Mouse (Mus musculus) lung, postnatal 25 days (tissue): Measurements from ENCODE around the gene Gtse1.

Experiments used
- DNase-seq: peaks from one replicate; pipeline ENCODE4 v3.0.0; 2022; ENCODE audit warnings: low spot score

The Gtse1 gene

DNA sequence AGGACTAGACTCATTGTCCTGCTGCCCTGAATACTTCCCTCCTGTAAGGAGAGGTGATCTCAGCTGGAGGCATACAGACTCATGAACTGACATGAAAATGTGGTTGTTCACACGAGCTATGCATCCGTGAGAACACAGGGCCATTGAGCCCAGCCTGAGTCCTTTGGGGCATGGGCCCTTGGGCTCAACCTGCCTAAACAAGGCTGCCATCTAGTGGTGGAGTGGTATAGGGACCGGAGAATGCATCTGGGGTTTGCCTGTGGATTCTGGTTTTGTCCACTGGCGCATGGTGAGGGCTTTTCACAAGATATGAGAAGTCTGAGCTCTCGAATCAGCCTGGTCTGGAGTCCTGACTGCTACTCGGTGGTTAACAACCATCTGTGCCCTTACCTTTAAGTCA lies 8.2 kb downstream of the Gtse1 start:
- peak; percentile 80 for DNase-seq

DNA sequence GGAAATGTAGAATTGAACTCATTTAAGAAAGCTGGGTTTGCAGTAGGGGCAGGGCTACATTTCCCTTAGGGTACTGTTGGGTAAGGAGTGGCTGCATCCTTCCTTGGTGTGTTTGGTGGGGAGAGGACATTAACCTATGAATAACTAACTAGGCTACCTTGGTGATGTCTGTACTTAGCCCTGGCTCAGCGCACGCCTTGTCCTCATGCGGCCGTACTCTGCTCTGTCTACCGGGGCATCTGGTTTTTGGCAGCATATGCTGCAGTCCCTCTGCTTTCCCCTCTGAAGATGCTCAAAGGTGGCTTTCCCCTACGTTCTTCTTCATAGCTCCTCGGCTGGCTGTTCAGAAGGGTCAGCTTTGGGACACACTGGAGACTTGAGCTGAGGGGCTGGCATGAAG lies 17.8 kb downstream of the Gtse1 start:
- DNase-seq = no peak

DNA sequence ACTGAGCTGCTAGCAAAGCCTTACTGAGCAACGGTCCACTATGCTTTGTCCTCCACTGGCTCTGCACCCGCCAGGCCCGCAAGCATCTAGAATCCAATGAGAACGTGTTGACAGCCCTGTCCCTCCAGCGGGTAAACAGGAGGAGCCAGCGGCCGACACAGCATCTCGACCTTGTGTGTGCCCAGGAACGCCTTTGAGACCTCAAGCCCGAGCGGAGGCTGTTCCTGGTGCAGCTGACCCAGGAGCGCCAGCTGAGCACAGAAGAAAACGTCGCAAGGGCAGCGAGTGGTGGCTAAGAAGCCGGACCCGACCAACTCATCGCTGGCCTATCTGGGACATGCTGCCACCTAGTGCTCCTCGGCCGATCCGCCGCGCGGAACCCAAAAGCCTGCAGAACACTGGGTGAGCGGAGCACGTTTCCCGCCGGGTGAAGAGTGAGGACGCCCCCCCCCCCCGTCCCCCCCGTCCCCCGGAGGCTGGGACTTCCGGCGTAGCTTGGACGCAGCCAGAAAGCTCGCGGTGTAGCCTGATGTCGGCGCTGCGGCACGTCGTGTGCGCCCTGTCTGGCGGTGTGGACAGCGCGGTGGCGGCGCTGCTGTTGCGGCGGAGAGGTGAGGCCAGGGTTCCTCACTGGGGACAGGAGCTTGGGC lies 19.4 kb downstream of the Gtse1 start, which contains the start of gene Trmu:
Trmu (plus strand) TSS at position 465 of the 650 bp plus-strand sequence.
- DNase-seq = peak; percentile 93

GRCm38 (mm10) chr15:85879498-85879895 lies 20.0 kb downstream of the Gtse1 start:
- DNase-seq = peak; percentile 2

DNA sequence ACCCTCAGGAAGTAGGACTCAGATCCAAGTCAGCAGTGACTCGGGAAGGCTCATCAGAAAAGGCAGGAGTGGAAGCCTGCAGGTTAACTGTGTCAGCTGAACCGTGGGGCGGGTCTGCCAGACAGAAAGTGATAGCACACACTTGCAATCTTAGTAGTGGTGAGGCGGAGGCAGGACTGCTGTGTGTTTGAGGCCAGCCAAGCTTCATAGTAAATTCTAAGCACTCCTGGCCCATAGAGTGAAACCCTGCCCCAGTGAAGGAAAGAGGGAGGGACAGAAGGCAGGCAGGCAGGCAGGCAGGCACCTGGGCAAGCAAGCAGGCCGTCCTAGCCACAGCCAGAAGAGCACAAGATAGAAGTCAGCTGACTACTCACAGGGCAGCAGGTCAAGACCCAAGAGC lies 26.1 kb downstream of the Gtse1 start:
- no peak for DNase-seq

DNA sequence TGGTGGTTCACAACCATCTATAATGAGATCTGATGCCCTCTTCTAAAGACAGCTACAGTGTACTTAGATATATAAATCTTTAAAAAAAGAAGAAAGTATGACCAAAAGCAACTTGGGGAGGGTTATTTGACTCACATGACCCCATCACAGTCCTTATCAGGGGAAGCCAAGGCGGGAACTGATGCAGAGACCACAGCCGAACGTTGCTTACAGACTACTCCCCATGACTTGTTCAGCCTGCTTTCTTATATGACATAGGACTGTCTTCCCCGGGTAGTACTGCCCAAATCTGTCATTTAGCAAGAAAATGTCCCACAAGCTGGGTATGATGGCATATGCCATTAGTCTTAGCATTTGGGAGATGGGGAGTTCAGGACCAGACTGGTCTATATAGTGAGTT lies 29.7 kb downstream of the Gtse1 start:
- DNase-seq = no peak

DNA sequence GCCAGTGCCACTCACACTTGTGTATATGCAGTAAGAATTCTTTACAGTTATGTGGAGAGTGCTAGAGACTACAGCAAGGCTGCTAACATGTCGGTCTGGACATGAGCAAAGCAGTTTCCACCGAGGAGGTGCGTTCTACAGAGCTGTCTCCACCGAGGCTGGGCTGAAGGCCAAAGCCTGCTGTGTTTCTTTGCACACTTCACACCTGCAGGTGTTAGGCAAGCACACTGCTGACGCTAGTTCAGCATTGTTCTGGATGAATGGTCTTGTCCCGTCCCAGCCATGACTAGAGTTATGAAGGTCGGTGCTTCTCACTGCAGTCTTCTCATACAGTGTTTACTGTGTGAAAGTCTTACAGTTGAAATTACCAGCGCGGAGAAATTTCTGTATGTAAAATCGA lies 32.4 kb downstream of the Gtse1 start:
- DNase-seq = peak; percentile 10

DNA sequence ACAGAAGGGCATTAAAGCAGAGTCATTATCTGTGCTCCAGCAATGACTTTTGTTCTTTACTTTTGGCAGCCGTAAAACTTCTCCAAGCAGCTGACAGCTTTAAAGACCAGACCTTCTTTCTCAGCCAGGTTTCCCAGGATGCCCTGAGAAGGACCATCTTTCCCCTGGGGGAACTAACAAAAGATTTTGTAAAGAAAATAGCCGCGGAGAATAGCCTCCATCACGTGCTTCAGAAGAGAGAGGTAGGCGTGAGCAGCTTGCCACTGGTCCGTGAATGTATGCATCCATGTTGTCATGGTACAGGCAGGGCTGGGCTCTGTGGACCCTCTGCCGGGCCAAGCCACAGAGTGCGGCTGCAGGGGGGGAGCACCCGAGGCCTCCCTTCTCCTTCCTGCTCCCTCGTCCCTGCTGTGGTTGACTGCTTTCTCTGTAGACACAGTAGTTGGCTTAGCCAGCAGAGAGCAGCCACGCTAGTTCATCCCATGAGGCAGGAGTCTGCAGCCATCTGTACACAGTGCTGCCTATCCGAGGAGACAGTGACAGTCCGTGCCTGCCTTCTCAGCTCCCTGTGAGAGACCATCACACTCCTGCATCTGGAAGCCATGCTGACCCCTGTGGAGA lies 33.1 kb downstream of the Gtse1 start:
- no peak for DNase-seq

- DNase-seq = no peak
These were observed 34.3 kb downstream of the Gtse1 start for GRCm38 (mm10) chr15:85893871-85894270.

DNA sequence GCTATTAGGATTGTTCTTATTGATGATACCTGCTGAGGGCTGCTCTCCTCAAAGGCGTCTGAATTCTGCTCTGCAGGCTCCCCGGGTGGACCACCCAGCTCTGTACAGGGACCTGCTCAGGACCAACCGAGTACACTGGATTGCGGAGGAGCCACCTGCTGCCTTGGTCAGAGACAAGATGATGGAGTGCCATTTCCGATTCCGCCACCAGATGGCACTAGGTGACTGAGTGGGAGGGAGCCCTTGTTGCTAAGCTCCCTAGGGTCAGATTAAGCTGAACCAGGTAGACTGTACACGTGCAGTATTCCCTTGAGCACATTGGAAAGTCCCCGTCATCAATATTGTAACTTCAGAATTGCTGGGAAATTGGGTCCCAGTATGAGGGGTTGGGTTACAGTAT lies 36.7 kb downstream of the Gtse1 start:
- DNase-seq = peak; percentile 70

- DNase-seq = no peak
These were observed 37.6 kb downstream of the Gtse1 start for GRCm38 (mm10) chr15:85897113-85897512.

DNA sequence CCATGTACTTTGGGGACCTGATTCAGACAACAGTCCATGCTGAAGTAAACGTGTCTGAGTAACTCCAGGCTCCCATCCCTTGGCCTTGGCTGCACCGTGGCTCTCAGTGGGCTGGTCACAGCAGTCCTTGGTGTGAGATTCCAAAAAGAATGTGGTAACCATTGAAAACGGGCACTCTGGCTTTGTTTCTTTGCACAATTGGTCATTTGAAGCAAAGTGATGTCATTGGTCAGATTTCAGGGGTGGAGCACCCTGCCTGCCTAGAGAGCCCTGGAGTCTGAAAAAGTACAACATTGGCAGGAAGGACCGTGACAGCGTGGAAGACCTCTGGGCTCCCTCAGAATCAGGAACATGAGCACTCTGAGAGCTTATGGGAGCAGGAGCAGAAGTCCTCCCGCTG lies 39.9 kb downstream of the Gtse1 start:
- no peak for DNase-seq

GRCm38 (mm10) chr15:85900318-85900717 lies 40.8 kb downstream of the Gtse1 start:
- no peak for DNase-seq

DNA sequence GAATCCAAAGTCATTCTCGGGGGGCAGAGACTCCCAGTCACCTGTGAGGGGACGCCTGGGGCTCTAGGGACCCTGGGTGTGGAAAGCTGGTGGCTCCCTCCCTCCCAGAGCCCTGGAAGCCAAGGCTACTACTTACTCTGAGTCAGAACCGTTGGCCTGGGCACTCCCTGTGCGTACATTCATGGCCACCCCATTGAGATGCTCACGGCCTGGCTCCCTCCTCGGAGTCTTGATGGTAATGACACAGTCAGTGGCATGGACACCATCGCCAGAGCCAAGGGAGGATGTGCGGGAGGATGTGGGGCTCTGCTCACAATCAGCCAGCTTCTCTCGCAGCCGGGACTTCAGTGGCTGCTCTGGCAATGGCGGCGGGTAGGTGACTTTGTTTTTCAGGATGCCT lies 41.3 kb downstream of the Gtse1 start:
- no peak for DNase-seq

GRCm38 (mm10) chr15:85902505-85902904 lies 43.0 kb downstream of the Gtse1 start:
- no peak for DNase-seq

- no peak for DNase-seq
These were observed 44.3 kb downstream of the Gtse1 start for GRCm38 (mm10) chr15:85903826-85904225.

GRCm38 (mm10) chr15:85908660-85909491 lies 49.3 kb downstream of the Gtse1 start:
- no peak for DNase-seq

GRCm38 (mm10) chr15:85909492-85909829 lies 49.9 kb downstream of the Gtse1 start:
- DNase-seq = no peak

GRCm38 (mm10) chr15:85909931-85910330 lies 50.4 kb downstream of the Gtse1 start:
- peak; percentile 4 for DNase-seq

DNA sequence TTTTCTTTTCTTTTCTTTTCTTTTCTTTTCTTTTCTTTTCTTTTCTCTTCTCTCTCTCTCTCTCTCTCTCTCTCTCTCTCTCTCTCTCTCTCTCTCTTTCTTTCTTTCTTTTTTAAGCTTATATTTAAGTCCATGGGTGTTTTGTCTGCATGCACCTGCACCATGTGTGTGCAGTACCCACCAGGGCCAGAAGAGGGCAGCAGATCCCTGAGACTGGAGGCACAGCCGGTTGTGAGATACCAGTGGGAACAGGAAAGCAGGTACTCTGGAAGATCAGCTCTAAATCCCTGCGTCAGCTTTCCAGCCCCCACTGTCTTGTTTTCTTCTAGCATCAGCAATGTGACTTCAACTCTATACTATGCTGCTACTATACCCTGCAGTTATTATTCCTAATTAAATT lies 54.1 kb downstream of the Gtse1 start:
- DNase-seq = peak; percentile 50

DNA sequence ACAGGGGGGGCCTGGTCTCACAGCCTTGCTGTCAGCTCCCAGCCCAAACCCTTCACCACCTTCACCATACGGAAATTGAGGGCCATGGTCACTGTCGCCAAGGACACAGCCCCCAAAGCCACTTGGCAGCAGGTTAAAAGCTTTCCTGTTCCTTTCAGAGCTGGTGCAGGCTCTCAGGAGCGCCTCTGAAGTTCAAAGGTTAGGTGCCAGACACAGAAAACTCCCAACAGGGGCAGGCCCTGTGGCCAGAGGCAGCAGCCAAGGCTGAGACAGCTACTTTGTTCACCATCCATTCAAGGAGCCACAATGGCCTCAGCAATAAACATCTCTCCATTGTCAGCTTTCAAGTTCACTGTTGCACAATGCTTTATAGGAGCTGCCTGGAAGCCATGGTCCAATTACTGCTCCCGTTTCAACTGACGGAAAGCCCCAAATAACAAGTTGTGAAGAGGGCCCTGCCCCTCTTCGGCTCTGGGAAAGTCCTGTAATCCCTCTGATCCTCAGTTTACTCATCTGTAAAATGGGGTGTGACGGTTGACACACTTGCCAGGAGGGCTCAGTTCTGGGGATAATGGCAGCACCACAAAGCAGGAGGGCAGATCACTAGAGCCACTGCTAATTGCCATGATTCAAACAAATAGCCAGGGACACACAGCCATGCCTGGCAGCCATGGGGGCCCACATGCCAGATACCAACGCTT lies 59.8 kb downstream of the Gtse1 start:
- DNase-seq = no peak

DNA sequence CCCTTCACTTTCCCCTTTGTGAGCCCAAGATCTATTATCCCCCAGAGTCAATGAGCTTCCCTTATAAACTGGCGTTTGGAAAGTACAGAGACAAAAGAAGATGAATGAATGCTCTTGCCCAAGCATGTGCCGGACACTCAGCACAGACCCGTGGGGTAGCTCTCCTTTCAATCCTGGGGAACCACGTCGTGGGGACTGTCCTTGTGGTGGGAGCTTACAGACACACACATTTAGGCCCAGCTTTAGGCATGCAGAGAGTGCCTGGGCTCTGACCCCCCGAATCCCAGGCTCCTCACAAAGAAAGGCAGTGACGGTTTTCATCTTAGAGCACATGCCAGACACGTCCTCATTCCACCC lies 60.3 kb downstream of the Gtse1 start:
- no peak for DNase-seq

DNA sequence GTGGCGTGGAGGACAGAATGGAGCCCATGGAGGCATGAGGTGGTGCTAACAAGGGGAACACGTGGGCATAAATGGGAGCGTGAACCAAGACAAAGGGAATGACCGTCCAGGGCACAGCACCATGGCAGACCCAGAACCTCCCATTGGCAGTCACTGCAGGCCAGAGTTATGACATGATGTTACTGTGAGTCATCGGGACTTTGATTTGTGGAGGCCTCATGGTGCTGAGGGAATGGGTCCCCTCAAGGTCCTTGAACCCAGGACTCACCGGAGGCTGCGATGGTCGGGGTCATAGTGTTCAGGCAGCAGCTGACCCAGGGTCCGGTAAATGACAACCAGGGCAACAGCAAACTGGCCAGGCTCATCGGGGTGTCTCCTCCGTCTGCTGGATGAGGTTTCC lies 62.3 kb downstream of the Gtse1 start:
- no peak for DNase-seq
